Mouse (Mus musculus) cerebellum, adult (tissue): ENCODE measurements around the gene Fkrp.

Experiments
- ATAC-seq: cut with Nextera tagmentation; 2 replicates; pipeline ENCODE4 v1.9.2; 2017; ENCODE audit warnings: mild to moderate bottlenecking, moderate library complexity, mixed read lengths; ENCODE audit not compliant: insufficient number of reproducible peaks, low FRiP score, low TSS enrichment

Gene Fkrp

DNA sequence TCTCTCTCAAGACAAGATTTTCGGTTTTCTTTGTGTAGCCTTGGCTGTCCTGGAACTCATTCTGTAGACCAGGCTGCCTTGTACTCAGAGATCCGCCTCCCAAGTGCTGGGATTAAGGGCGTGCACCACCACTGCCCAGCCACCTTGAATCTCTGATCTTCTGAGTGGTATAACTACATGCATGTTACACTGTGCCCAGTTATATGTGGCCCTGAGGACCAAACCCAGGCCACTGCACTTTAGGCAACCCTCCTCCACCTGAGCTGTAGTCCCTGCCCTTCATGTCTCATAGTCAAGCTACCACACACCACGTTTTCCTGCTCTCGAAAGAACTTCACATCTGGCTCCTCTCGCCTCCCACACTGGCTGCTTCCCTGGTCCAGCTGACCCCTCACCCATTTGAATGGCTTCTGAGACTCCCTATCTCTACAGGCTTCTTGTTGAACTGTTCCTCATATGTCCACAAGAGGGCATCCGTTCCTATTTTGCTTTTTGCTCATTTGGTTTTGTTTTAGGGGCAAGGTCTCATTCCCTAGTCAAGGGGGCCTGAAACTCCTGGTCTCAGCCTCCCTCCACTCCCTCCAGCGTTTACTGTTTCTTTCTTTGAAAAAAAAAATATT is 12.0 kb downstream of the Fkrp start:
- no peak for ATAC-seq

GRCm38 (mm10) chr7:16794886-16795285 is 21.6 kb downstream of the Fkrp start:
- ATAC-seq: no peak

GRCm38 (mm10) chr7:16793010-16793725 is 23.4 kb downstream of the Fkrp start:
- no peak for ATAC-seq

- no peak for ATAC-seq
Measured at GRCm38 (mm10) chr7:16792316-16792715, 24.2 kb downstream of the Fkrp start.

GRCm38 (mm10) chr7:16785541-16786083 is 30.9 kb downstream of the Fkrp start:
- no peak for ATAC-seq

DNA sequence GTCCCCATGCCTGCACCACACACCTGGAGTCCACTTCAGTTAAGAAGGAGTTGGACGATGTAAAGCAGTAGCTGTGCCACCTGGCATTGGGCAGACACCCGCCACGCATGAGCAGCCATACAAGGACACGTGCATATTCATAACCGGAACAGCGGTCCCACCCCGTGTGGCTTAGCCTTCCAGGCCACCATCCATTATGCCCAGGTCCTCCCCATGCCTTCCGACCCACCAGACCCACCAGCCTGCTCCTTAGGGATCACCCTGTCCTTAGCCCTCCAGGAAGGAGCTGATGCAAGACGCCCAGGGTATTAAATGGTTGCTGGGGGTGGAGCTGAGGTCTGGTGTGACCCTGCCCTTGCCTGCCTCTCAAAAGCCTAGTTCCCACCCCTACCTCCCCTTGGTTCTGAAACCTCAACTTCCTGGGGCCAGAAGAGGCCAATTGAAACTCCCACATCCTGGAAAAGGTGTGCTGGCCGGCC is 32.0 kb downstream of the Fkrp start:
- no peak for ATAC-seq

DNA sequence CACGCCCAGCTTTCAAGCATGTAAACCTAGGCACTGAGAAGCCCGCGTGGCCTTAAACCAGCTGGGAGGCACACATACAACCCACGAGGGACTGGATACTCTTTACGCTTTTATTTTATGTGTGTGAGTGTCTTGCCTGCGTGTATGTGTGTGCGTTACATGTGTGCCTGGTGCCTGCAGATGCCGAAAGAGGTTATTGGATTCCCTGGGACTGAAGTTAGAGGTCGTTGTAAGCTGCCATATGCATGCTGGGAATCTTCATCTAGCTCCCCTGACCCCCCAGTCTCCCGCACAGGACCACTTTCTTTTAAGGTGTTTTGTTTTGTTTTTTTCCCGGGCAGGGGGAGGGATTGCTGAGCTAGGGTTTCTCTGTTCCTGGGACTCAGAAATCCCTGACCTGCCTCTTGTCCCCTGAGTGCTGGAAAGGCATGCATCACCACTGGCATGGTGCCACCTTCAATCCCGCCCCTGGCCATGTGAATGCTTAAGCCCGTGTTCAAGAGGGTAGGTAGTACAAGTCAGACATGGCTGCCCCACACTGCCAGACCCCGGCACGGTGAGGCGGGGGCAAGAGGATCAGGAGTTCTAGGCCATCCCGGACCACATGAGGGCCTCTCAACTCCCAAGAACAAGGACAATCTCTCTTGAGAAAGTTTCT is 32.6 kb downstream of the Fkrp start:
- no peak for ATAC-seq

- ATAC-seq: no peak
Measured at GRCm38 (mm10) chr7:16783224-16783688, 33.3 kb downstream of the Fkrp start.

- no peak for ATAC-seq
Measured at GRCm38 (mm10) chr7:16782555-16783125, 33.9 kb downstream of the Fkrp start.

GRCm38 (mm10) chr7:16781816-16782554 is 34.5 kb downstream of the Fkrp start:
- no peak for ATAC-seq

- ATAC-seq: no peak
Measured at GRCm38 (mm10) chr7:16781555-16781815, 35.0 kb downstream of the Fkrp start.

GRCm38 (mm10) chr7:16780825-16781554 is 35.5 kb downstream of the Fkrp start, which contains the start of gene Slc1a5:
TSS of gene Slc1a5 (plus strand) at chr7:16781340.
- ATAC-seq: no peak

DNA sequence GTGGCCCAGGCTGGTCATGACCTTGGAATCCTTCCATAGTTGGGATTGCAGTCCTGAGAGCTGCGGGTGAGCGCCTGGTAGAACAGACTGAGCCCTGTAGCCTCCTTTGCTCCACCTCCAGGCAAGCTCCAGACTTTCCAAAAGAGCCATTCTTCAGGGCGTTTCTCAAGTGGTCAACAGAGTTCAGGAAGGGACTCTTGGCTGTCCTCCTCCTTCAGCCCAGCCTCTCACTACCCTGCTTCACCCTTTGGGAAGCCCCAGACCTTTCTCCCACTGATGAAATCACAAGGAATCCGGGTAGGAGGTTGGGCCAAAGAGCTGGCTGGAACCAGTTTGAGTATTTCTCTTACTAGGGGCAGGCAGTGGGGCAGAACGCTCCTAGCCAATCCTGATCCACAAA is 36.5 kb downstream of the Fkrp start:
- ATAC-seq: no peak

GRCm38 (mm10) chr7:16775888-16776287 is 40.6 kb downstream of the Fkrp start:
- ATAC-seq: no peak

- no peak for ATAC-seq
Measured at GRCm38 (mm10) chr7:16766443-16766842, 50.1 kb downstream of the Fkrp start.

DNA sequence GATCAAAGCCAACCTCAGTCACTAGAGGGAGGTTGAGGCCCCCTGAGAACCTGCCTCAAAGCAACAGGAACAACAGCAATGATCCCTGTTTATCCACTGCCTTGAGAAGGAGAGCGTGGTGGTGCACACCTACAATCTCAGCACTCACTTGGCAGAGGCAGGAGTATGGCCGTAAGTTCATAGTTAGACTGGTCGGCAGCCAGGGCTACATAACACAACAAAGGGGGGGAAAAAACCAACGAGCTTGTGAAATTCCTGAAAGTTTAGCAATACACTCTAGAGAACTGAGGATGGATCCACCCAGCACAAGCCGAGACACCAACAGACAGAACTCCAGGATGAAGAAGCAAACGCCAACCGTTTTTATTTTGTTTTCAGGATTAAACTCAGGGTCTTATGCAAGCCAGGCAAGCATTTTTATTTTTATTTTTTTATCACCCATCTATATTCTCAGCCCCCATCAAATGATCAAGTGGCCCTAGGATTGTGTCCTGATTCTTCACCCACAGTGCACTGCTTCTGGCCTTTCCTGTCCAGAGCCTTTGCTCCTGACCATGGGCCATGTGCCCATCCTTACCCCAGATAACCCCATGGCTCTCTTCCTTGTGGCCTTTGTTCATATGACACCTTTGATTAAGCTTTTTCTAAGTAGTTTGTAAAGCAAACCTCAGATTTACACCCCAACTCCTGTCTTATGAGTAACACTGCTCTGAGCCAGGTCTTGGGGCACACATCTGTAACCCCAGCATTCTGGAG is 52.9 kb downstream of the Fkrp start:
- no peak for ATAC-seq

GRCm38 (mm10) chr7:16761630-16762029 is 54.9 kb downstream of the Fkrp start:
- ATAC-seq: no peak

GRCm38 (mm10) chr7:16761005-16761481 is 55.5 kb downstream of the Fkrp start:
- ATAC-seq: no peak

- no peak for ATAC-seq
Measured at GRCm38 (mm10) chr7:16760292-16760691, 56.2 kb downstream of the Fkrp start.
